Mouse (Mus musculus) E14TG2a.4 (cell line): ENCODE data around the gene Pbxip1.

Experiments used
- CTCF ChIP-seq: conservative IDR thresholded peaks from 2 replicates; pipeline ENCODE4 v1.5.1; 2014; ENCODE audit warnings: low read length
- POU5F1 ChIP-seq: IDR thresholded peaks from 2 replicates; pipeline ENCODE4 v1.6.1; 2014; ENCODE audit warnings: low read length, borderline replicate concordance

- TF ChIP-seq CTCF (peak; percentile 94), POU5F1 (no peak)
Observed at GRCm38 (mm10) chr3:89395806-89396653, 40.5 kb upstream of the Pbxip1 start.
